Mouse (Mus musculus) hindbrain, embryonic 11.5 days (tissue): ENCODE measurements around the gene Eif5. TPM values are rescaled to one million over a fixed set of nuclear protein-coding genes. Genes with fewer than 3 reads are reported as not detected.

Experiments used
- ATAC-seq: fragments of 200-750 bp; cut with Nextera tagmentation; 2 replicates; pipeline ENCODE4 v1.8.0; 2017; ENCODE audit warnings: mild to moderate bottlenecking, moderate TSS enrichment, moderate library complexity; ENCODE audit not compliant: low FRiP score
- DNase-seq: peaks from one replicate; pipeline ENCODE4 v3.0.0-alpha.2; 2015; ENCODE audit warnings: low spot score
- H3K27ac ChIP-seq: fragments of 300-500 bp; sonication (generic); 2 replicates; pipeline ENCODE4 v1.5.1; 2014; ENCODE audit warnings: mild to moderate bottlenecking, low read depth, low read length
- H3K27me3 ChIP-seq: fragments of 300-500 bp; sonication (generic); 2 replicates; pipeline ENCODE4 v1.6.1; 2014; ENCODE audit warnings: mild to moderate bottlenecking, low read length, moderate library complexity, mixed read lengths; ENCODE audit not compliant: control insufficient read depth, insufficient read depth
- H3K36me3 ChIP-seq: fragments of 300-500 bp; sonication (generic); 2 replicates; pipeline ENCODE4 v1.6.1; 2014; ENCODE audit warnings: mild to moderate bottlenecking, low read length, moderate library complexity, mixed read lengths; ENCODE audit not compliant: control insufficient read depth, insufficient read depth
- H3K4me1 ChIP-seq: fragments of 300-500 bp; sonication (generic); replicated peaks from 2 replicates; pipeline ENCODE4 v1.6.1; 2014; ENCODE audit warnings: low read length, mixed read lengths; ENCODE audit not compliant: control insufficient read depth, insufficient read depth
- H3K4me2 ChIP-seq: fragments of 300-500 bp; sonication (generic); replicated peaks from 2 replicates; pipeline ENCODE4 v1.6.1; 2014; ENCODE audit warnings: mild to moderate bottlenecking, low read depth, low read length
- H3K4me3 ChIP-seq: fragments of 300-500 bp; sonication (generic); 2 replicates; pipeline ENCODE4 v1.5.1; 2014; ENCODE audit warnings: low read depth, low read length
- H3K9ac ChIP-seq: fragments of 300-500 bp; sonication (generic); 2 replicates; pipeline ENCODE4 v1.6.1; 2014; ENCODE audit warnings: low read depth, low read length
- H3K9me3 ChIP-seq: fragments of 300-500 bp; sonication (generic); 2 replicates; pipeline ENCODE4 v1.6.1; 2016; ENCODE audit warnings: low read length; ENCODE audit not compliant: control insufficient read depth
- WGBS: fragments of 180-500 bp; shearing (Covaris S2); extraction: QIAGEN DNeasy Blood & Tissue Kit; methylation state at CpG from one replicate; pipeline ENCODE4 v1.1.7; 2014; 5-methylcytosine and 5-hydroxymethylcytosine counted together
- polyA plus RNA-seq: library from polyadenylated mRNA; unstranded; fragments of >200 nt; fragmentation: Nextera tagmentation; extraction: Ambion mirVana; gene quantifications from 2 replicates; pipeline ENCODE4 v1.2.1, GENCODE M21; 2014

Eif5 gene
- polyA plus RNA-seq, 1 experiment from 2014 or later = 707 TPM

GRCm38 (mm10) chr12:111535281-111535680 is 2.5 kb upstream of the Eif5 start:
- Histone ChIP-seq H3K4me1 (peaks cover 4% of the 10 kb centered on the region; the same call in 1 of the 2 replicates), H3K4me2 (no peak overlapping the region), H3K4me3 (no peak overlapping the region), H3K9me3 (no peaks in the 10 kb centered on the region), H3K9ac (no peak overlapping the region), H3K36me3 (no peaks in the 10 kb centered on the region), H3K27ac (no peak overlapping the region), H3K27me3 (no peaks in the 10 kb centered on the region)
- 74% methylated on average over 6 of the region's 6 CpGs for WGBS
- DNase-seq (no peak), ATAC-seq (no peak)

GRCm38 (mm10) chr12:111535762-111536161 is 2.1 kb upstream of the Eif5 start:
- no peaks in the 10 kb centered on the region for H3K9me3 ChIP-seq
- DNase-seq = no peak
- WGBS = 88% methylated on average over 5 of the region's 5 CpGs
- no peaks in the 10 kb centered on the region for H3K27me3 ChIP-seq
- H3K27ac ChIP-seq = no peak overlapping the region
- no peak overlapping the region for H3K4me3 ChIP-seq
- H3K9ac ChIP-seq = no peak overlapping the region
- peaks cover 4% of the 10 kb centered on the region; the same call in 1 of the 2 replicates for H3K4me1 ChIP-seq
- no peak overlapping the region for H3K4me2 ChIP-seq
- H3K36me3 ChIP-seq = no peaks in the 10 kb centered on the region
- no peak for ATAC-seq

- H3K9ac ChIP-seq = peak overlapping the region; percentile 98
- DNase-seq (no peak), ATAC-seq (no peak)
- H3K4me2 ChIP-seq = peak overlapping the region; percentile 52
- no peak overlapping the region for H3K27ac ChIP-seq
- H3K36me3 ChIP-seq = peaks cover under 1% of the 10 kb centered on the region; the same call in 1 of the 2 replicates
- H3K4me3 ChIP-seq = peak overlapping the region; percentile 93
- no peaks in the 10 kb centered on the region for H3K9me3 ChIP-seq
- no peaks in the 10 kb centered on the region for H3K27me3 ChIP-seq
- H3K4me1 ChIP-seq = peaks cover 4% of the 10 kb centered on the region; the same call in 1 of the 2 replicates
- WGBS = 45% methylated on average over 4 of the region's 4 CpGs
These were observed 1.1 kb upstream of the Eif5 start for GRCm38 (mm10) chr12:111536746-111537145.

GRCm38 (mm10) chr12:111537341-111537740 is 475 bp upstream of the Eif5 start:
- no peak for DNase-seq
- no peaks in the 10 kb centered on the region for H3K9me3 ChIP-seq
- H3K27me3 ChIP-seq = no peaks in the 10 kb centered on the region
- under 1% methylated on average over 22 of the region's 22 CpGs for WGBS
- H3K36me3 ChIP-seq = peaks cover 6% of the 10 kb centered on the region
- peak; percentile 61 for ATAC-seq
- H3K4me3 ChIP-seq = peak overlapping the region; percentile 93
- H3K27ac ChIP-seq = peak overlapping the region; percentile 78
- peak overlapping the region; percentile 52 for H3K4me2 ChIP-seq
- H3K4me1 ChIP-seq = peaks cover 4% of the 10 kb centered on the region; the same call in 1 of the 2 replicates
- peak overlapping the region; percentile 98 for H3K9ac ChIP-seq

- 0% methylated on average over 81 of the region's 111 CpGs for WGBS
- peaks cover 4% of the 10 kb centered on the region; the same call in 1 of the 2 replicates for H3K4me1 ChIP-seq
- H3K4me2 ChIP-seq = peak overlapping the region; percentile 76
- peak overlapping the region; percentile 93 for H3K4me3 ChIP-seq
- no peaks in the 10 kb centered on the region for H3K9me3 ChIP-seq
- H3K9ac ChIP-seq = peak overlapping the region; percentile 96
- peak; percentile 63 for ATAC-seq
- DNase-seq = peak; percentile 89
- H3K27ac ChIP-seq = peak overlapping the region; percentile 96
- no peaks in the 10 kb centered on the region for H3K27me3 ChIP-seq
- peaks cover 8% of the 10 kb centered on the region for H3K36me3 ChIP-seq
These were observed 650 bp downstream of the Eif5 start for GRCm38 (mm10) chr12:111538292-111539040.

GRCm38 (mm10) chr12:111539041-111539345 is 1.2 kb downstream of the Eif5 start:
- Histone ChIP-seq H3K4me2 (peak overlapping the region; percentile 76), H3K36me3 (peaks cover 13% of the 10 kb centered on the region), H3K27me3 (no peaks in the 10 kb centered on the region), H3K4me1 (peaks cover 4% of the 10 kb centered on the region; the same call in 1 of the 2 replicates), H3K9ac (peak overlapping the region; percentile 96), H3K4me3 (peak overlapping the region; percentile 93), H3K9me3 (no peaks in the 10 kb centered on the region), H3K27ac (peak overlapping the region; percentile 96)
- whole genome bisulfite sequencing = 3% methylated on average over 18 of the region's 18 CpGs
- no peak for ATAC-seq
- DNase-seq = no peak

- DNase-seq = no peak
- peaks cover 12% of the 10 kb centered on the region for H3K36me3 ChIP-seq
- 92% methylated on average over 3 of the region's 3 CpGs for WGBS
- H3K4me1 ChIP-seq = no peaks in the 10 kb centered on the region
- H3K9ac ChIP-seq = no peak overlapping the region
- no peak overlapping the region for H3K4me2 ChIP-seq
- no peak overlapping the region for H3K4me3 ChIP-seq
- no peak overlapping the region for H3K27ac ChIP-seq
- H3K9me3 ChIP-seq = no peaks in the 10 kb centered on the region
- no peaks in the 10 kb centered on the region for H3K27me3 ChIP-seq
- no peak for ATAC-seq
These were observed 9.3 kb downstream of the Eif5 start for GRCm38 (mm10) chr12:111547070-111547469.

- Histone ChIP-seq H3K4me3 (no peak overlapping the region), H3K9ac (no peak overlapping the region), H3K4me1 (no peaks in the 10 kb centered on the region), H3K27me3 (no peaks in the 10 kb centered on the region), H3K9me3 (no peaks in the 10 kb centered on the region), H3K27ac (no peak overlapping the region), H3K36me3 (0 out of 2 replicates have a peak, but pooled peaks cover 5% of the 10 kb centered on the region), H3K4me2 (no peak overlapping the region)
- 61% methylated on average over 2 of the region's 2 CpGs for WGBS
- no peak for DNase-seq
- ATAC-seq = no peak
These were observed 10.9 kb downstream of the Eif5 start for GRCm38 (mm10) chr12:111548555-111549289.
